Mouse (Mus musculus): ENCODE data around the gene Runx1. TPM values are rescaled to one million over a fixed set of nuclear protein-coding genes. Genes with fewer than 3 reads are reported as not detected.

Gene Runx1
- 1 to 10 TPM; 3.0 to 3.3 TPM for total RNA-seq (2021)
- long read RNA-seq, experiment 1, partial matches to known transcripts, result 0 of 1 reads
- long read RNA-seq, experiment 1, other reads (novel, unspliced or antisense), result 1 of 1 reads
- long read RNA-seq, experiment 2, partial matches to known transcripts, result 0 of 1 reads
- long read RNA-seq, experiment 2, other reads (novel, unspliced or antisense), result 1 of 1 reads

- no peak for DNase-seq
- intact Hi-C loops (cut with DNase I), result loop anchor here (10.0 kb wide), 2 partner anchors 309 to 629 kb away; no protein-coding TSS in a partner anchor
Measured at GRCm38 (mm10) chr16:92825908-92826650, at the start of gene Runx1. Gene Runx1 (minus strand): TSS chr16:92826149.

- DNase-seq, result no peak
- intact Hi-C loops (cut with DNase I), result no loop called here
Measured at GRCm38 (mm10) chr16:92874015-92874414, 48.1 kb upstream of the Runx1 start.

DNA sequence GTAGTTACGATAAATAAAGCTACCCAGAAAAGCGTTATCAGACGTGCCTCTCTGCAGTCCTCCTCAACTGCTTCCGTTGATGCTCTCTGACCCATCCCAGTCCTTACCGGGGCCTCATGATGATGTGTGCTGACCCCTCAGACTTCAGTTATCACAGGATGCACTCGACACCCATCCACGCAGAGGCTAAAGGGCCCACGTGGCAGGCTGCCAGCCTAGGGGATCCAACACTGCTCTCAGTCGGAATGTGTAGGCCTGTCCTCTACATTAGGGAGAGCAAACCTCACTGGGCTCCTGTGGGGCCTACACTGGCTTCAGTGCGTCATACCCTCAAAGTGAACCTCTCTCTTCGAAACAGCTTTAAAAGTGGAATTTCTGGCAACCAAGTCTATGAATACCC lies 45.8 kb upstream of the Runx1 start:
- no peak for DNase-seq
- intact Hi-C loops (cut with DNase I), result no loop called here

- no peak for DNase-seq
- intact Hi-C loops (cut with DNase I), result no loop called here
Measured at GRCm38 (mm10) chr16:92868550-92868949, 42.6 kb upstream of the Runx1 start.

GRCm38 (mm10) chr16:92867261-92867935 lies 41.4 kb upstream of the Runx1 start:
- DNase-seq, result no peak
- intact Hi-C loops (cut with DNase I), result no loop called here

DNA sequence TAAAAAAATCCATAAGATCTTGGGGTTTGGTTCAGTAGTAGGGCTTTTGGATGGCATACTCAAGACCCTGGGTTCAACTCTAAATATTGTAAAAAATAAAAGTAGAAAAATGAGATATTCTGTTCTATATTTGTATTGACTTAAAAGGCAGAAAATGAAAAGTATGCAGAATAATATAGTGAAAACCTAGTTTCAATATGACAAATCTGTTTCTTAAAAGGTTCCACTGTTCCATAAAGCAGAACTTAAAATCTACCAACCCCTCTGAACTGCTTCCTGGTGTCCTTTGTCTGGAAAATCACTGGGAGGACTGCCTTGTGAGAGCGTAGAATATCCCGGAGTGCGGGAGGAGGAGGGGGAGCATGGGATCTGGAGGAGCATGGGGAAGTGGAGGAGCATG lies 39.4 kb upstream of the Runx1 start:
- no peak for DNase-seq
- intact Hi-C loops (cut with DNase I), result no loop called here

DNA sequence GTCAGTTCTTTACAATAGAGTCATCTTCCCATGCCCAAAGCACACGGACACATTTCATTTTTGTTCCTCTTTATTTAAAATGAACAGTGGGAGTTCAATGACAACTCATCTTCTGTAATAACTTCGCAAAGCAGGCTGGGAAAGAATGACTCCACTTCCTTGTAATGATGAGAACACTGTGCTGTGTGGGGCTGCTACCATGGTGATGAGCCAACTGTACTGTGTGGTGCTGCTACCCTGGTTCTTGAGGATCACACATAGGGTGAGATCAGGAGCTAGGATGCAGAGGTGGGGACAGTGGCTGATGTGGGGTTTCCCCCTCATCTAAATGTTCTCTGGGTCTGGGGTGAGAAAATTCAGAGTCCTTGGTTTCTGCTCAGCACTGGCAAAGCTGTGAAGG lies 38.2 kb upstream of the Runx1 start:
- no peak for DNase-seq
- intact Hi-C loops (cut with DNase I), result no loop called here

GRCm38 (mm10) chr16:92863179-92863578 lies 37.2 kb upstream of the Runx1 start:
- DNase-seq, result no peak
- intact Hi-C loops (cut with DNase I), result no loop called here

DNA sequence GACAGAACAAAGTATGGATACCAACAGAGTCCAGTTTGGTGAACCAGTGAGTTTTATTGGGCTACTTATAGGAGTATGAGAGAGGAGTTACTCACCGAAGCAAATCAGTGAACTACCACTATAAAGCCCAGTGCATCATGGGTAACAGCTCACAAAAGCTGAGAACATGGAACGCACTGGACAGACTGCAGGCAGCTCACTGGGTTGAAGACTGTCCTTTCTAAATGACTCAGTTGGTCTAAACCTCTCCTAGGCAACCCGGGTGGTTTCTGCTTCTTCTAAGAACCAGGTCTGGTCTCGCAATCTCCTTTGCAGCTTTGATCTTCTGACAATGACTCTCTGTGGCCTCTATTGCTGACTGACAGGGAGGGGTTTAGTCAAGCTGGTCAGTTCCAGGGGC lies 36.5 kb upstream of the Runx1 start:
- DNase-seq, result no peak
- intact Hi-C loops (cut with DNase I), result no loop called here

DNA sequence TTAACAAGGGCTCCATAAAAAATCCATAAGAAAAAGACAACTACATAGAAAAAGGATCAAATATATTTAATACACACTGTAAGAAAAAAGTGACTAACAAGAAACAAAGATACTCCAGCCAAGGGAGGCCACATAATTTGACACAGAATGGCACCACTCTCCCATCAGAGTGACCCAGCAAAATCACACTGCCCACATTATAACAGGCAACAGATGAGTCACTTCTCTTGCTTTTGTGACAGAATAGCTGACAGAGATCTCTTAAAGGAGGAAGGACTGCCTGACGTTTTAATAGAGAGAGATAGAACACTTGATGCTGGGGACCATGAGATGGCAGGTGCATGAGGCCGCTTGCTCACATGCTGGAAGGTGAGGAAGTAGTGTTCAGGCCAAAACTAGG lies 35.6 kb upstream of the Runx1 start:
- intact Hi-C loops (cut with DNase I), result no loop called here
- DNase-seq, result no peak

- intact Hi-C loops (cut with DNase I), result no loop called here
- DNase-seq, result no peak
Measured at GRCm38 (mm10) chr16:92860649-92861048, 34.7 kb upstream of the Runx1 start.

DNA sequence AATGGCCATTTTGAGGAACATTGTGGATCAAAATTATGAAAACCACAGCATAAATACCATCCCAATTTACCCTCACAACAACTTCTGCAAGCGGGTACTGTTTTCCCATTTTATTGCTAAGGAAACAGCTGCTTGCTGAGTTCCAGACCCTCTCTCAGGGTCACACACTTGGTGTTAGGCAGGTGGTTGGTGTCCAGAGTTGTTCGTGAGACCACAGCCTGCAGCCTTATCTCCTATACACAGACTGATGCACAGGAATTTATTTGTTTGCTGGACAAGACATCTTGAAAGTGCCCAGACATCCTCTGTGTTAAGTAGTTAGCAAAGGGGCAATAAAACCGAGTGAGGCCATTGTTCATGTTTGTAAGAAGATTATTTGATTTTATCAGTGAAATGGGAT lies 30.8 kb upstream of the Runx1 start:
- intact Hi-C loops (cut with DNase I), result no loop called here
- no peak for DNase-seq

DNA sequence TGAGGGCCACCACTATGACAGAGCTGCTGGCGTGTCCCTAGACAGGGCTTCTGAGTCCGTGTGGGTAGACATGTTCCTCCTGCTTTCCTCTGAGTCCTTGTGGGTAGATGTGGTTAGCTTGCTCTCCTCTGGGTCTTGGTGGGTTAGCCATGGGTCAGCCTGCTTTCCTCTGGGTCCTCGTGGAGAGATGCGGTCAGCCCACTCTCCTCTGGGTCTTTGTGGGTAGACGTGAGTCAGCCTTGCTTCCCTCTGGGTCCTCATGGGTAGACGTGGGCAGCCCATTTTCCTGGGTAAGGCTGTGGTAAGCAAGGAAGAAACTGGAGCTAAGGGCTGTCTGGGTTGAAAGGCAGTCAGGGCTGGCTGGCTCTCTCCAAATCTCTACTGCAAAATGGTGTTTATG lies 26.3 kb upstream of the Runx1 start:
- no peak for DNase-seq
- intact Hi-C loops (cut with DNase I), result no loop called here

DNA sequence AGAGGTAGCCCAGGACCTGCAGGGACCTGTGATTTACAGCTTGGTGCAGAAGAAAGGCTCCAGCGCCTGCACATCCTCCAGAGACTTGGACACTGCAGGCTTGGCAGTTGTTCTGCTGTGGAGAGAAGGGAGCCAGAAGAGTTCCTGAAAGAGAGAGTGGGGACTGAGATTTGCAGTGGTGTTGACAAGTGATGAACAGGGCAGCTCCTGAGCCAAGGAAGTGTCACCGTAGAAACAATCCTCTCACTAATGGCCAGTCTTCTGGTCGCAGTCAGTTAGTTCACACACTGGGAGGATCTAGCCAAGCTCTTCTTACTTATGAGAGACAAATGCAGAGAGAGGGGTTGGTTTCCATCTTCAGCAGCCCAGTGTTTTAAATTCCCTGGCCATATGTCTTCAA lies 24.5 kb upstream of the Runx1 start:
- intact Hi-C loops (cut with DNase I), result no loop called here

DNA sequence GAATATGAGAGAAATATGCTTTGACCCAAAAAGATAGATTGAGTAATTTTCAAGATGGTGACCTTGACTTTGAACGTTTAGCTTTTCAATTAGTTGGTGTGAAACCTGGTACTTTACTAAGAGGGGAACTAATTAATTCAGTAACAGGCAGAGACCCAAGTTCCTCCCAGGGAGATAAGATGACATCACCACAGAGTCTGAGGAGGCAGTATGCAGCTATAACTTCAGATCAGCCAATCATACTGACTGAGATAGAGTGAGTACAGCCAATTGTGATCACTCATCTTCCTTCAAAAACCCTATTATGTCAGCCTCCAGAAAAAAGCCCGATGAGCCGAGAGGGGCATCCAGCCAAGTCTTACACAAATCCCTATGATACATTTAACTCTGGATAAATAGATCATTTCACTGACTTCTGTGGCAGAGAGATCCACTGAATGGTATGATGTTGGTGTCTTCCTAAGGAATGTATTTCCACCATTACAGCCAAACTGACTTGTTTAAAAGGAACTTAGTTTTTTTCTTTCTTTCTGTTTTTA lies 21.9 kb upstream of the Runx1 start:
- DNase-seq, result no peak

More for the DNA sequence above, 24.5 kb upstream of the Runx1 start:
- no peak for DNase-seq

DNA sequence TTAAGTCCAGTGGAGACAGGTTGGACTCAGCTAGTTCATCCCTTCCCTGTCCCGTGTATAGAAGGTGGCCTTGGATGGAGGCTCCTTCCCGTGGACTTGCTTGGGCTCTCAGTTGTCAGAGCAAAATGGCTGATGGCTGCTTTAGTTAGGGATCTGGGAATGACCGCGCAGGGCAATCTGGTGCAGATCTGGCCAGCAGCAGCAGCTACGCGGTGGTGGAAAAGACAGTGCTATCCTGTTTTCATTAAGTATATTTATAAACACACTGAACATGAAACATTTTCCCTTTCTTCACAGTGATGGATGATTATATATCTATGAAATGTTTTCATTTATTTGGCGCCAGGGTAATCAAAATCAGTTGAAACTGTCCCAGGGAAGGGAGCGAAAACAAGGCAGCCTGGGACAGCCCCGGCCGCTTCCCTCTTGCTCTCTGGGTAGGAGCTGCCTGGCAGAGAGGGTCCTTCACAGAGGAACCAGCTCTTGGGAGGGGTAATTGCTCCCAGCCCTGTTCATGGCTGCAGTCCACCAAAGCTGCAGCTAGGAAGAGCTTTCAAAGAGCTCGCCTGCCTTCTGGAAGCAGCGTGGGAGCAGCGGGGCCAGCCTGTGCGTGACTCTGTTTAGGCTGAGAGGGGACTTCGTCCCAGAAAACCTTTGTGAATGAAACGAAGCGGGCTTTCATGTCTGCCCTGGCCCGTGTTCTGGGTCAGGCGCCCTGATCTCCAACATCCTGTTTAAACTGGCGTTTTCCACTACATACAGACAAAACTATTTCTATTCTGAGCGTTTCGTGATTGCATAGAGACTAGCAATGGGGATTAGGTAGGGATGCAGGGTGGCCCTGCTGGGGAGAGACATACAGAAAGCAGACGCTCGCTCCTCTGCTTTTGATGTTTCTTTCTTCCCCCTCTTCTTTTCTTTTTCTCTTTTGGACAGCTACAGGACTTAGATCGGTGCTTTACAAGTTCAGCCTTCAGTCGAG lies 19.6 kb upstream of the Runx1 start:
- DNase-seq, result no peak
- intact Hi-C loops (cut with DNase I), result no loop called here

More for the DNA sequence above, 21.9 kb upstream of the Runx1 start:
- intact Hi-C loops (cut with DNase I), result no loop called here

DNA sequence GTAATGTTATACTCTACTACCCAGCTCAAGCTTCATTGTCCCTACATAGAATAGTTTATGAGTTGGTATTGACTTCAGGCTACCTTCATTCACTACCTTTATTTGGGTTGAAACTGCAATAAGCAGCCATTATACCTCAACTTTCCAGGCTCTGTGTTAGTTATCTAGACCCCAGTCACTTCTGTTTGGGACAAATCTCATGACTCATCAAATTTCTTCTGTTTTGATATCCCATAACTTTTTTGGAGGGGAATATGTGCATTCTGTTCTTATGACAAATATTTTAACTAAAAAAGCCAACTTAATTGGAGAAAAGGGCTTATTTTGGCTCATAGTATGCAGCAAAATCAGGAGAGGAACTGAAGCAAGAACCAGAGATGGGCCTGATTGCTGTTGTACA lies 12.8 kb upstream of the Runx1 start:
- intact Hi-C loops (cut with DNase I), result no loop called here
- DNase-seq, result no peak

DNA sequence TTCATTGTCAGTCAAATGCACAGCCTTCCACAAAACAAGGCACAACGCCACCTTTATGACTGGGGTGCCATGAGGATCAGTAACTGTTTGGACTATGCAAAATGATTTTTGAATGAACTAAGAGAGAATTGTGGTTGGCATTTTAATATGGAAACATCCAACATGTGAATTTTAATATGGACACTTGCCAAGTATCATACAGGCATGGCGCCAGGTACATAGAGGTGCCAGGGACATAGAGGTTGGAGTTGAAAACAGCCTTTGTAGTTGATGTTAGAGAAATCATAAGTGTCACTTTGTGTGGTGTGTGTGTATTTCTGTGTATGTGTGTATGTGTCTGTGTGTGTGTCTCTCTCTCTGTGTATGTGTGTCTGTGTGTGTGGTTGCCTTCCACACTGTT lies 5.4 kb upstream of the Runx1 start:
- intact Hi-C loops (cut with DNase I), result no loop called here
- no peak for DNase-seq

- DNase-seq, result no peak
- intact Hi-C loops (cut with DNase I), result no loop called here
Measured at GRCm38 (mm10) chr16:92830479-92830878, 4.5 kb upstream of the Runx1 start.

GRCm38 (mm10) chr16:92828308-92828862 lies 2.4 kb upstream of the Runx1 start:
- intact Hi-C loops (cut with DNase I), result loop anchor here (10.0 kb wide), 2 partner anchors 306 to 626 kb away; no protein-coding TSS in a partner anchor
- no peak for DNase-seq

Measured in gastrocnemius, postnatal 36 days (tissue).